Mouse (Mus musculus) liver, embryonic 13.5 days (tissue): ENCODE data around the gene Plcg1. TPM values are rescaled to one million over a fixed set of nuclear protein-coding genes. Genes with fewer than 3 reads are reported as not detected.

Experiments
- ATAC-seq: fragments of 200-750 bp; cut with Nextera tagmentation; 2 replicates; pipeline ENCODE4 v1.8.0; 2017; ENCODE audit warnings: low read depth, mild to moderate bottlenecking, moderate number of reproducible peaks, moderate library complexity
- DNase-seq: peaks from one replicate; pipeline ENCODE4 v3.0.0; 2022
- H3K27ac ChIP-seq: fragments of 300-500 bp; sonication (generic); 2 replicates; pipeline ENCODE4 v1.5.1; 2015; ENCODE audit warnings: moderate library complexity, mild to moderate bottlenecking, inconsistent platforms
- H3K27me3 ChIP-seq: fragments of 300-500 bp; sonication (generic); 2 replicates; pipeline ENCODE4 v1.6.1; 2015; ENCODE audit warnings: mild to moderate bottlenecking, inconsistent platforms
- H3K36me3 ChIP-seq: fragments of 300-500 bp; sonication (generic); 2 replicates; pipeline ENCODE4 v1.6.1; 2015; ENCODE audit warnings: mild to moderate bottlenecking, inconsistent platforms
- H3K4me1 ChIP-seq: fragments of 300-500 bp; sonication (generic); replicated peaks from 2 replicates; pipeline ENCODE4 v1.6.1; 2015; ENCODE audit warnings: inconsistent platforms
- H3K4me2 ChIP-seq: fragments of 300-500 bp; sonication (generic); 2 replicates; pipeline ENCODE4 v1.6.1; 2015; ENCODE audit warnings: inconsistent platforms, mild to moderate bottlenecking, moderate library complexity
- H3K4me3 ChIP-seq: fragments of 300-500 bp; sonication (generic); replicated peaks from 2 replicates; pipeline ENCODE4 v1.5.1; 2015; ENCODE audit warnings: mild to moderate bottlenecking, inconsistent platforms
- H3K9ac ChIP-seq: fragments of 300-500 bp; sonication (generic); 2 replicates; pipeline ENCODE4 v1.6.1; 2015; ENCODE audit warnings: mild to moderate bottlenecking, inconsistent platforms
- H3K9me3 ChIP-seq: fragments of 300-500 bp; sonication (generic); replicated peaks from 2 replicates; pipeline ENCODE4 v1.6.1; 2016; ENCODE audit warnings: inconsistent platforms
- WGBS: fragments of 180-500 bp; shearing (Covaris S2); methylation state at CpG from one replicate; pipeline ENCODE4 v1.1.7; 2015; ENCODE audit not compliant: insufficient replicate concordance; 5-methylcytosine and 5-hydroxymethylcytosine counted together
- polyA plus RNA-seq: library from polyadenylated mRNA; unstranded; fragments of >200 nt; fragmentation: Nextera tagmentation; extraction: Ambion mirVana; gene quantifications from 2 replicates; pipeline ENCODE4 v1.2.1, GENCODE M21; 2015

Plcg1 gene
- polyA plus RNA-seq, 1 experiment from 2014 or later, result 5.2 TPM

DNA sequence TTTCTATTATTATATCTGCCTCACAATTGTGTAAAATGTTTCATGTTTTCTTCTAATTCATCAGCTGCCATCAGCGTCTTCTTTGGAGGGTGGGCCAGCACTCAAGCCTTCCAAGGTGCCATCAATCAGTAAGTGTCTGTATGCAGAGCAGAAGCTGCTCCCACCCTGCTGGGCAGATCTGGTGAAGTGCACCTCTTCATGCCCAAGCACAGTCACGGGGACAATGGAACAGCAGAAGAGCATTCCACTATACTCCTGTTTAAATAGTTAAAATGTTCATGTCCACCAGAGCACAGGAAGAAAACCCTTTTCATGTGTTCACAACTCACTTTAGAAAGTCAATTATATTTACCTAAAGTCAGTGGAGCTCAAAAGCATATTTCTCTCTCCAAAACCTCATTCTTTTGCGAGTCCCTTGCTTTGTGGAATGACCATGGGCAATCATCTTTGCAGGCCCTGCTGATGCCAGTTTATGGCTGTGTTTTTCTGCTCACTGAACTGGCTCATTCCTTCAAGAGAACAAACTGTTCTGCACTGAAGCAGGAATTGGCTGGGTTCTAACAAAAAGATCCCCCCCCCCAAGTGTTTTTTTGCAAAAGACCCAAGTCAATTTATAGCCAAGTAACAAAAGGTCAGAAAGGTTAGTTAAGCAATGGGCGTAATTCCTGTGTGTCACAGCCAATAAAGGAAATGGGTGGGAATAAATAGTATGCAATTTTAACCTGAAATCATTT, 73.9 kb downstream of the Plcg1 start:
- Histone ChIP-seq H3K9me3 (no peaks in the 10 kb centered on the region), H3K4me2 (no peak overlapping the region), H3K9ac (no peak overlapping the region), H3K36me3 (no peaks in the 10 kb centered on the region), H3K4me3 (no peak overlapping the region), H3K27me3 (no peaks in the 10 kb centered on the region), H3K27ac (no peak overlapping the region), H3K4me1 (no peaks in the 10 kb centered on the region)
- 64% methylated on average over 4 of the region's 4 CpGs for WGBS
- ATAC-seq (no peak), DNase-seq (no peak)

DNA sequence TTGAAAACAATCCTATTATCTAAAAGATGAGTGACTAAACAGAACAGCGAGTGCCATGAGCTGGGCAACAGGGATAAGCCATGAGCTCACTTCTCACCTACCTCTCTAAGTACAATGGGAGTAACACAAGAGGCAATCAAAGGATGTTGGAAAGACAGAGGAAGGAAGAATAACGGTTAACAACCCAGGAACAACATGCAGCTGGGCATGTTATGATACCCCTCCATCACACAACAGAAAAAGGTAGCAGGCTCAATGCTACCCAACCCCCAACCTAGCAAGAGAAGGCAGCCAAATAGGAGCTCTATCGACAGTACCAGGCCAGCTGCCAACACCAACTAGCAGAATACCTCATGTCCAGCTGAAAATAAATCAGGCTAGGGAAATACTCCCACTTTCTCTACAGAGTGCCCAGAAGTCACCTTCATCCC, 75.0 kb downstream of the Plcg1 start:
- ATAC-seq, result no peak
- 44% methylated on average over 3 of the region's 3 CpGs for WGBS
- no peak for DNase-seq
- Histone ChIP-seq H3K9ac (no peak overlapping the region), H3K4me2 (no peak overlapping the region), H3K36me3 (no peaks in the 10 kb centered on the region), H3K27me3 (no peaks in the 10 kb centered on the region), H3K27ac (no peak overlapping the region), H3K4me3 (no peak overlapping the region), H3K4me1 (no peaks in the 10 kb centered on the region), H3K9me3 (no peaks in the 10 kb centered on the region)

DNA sequence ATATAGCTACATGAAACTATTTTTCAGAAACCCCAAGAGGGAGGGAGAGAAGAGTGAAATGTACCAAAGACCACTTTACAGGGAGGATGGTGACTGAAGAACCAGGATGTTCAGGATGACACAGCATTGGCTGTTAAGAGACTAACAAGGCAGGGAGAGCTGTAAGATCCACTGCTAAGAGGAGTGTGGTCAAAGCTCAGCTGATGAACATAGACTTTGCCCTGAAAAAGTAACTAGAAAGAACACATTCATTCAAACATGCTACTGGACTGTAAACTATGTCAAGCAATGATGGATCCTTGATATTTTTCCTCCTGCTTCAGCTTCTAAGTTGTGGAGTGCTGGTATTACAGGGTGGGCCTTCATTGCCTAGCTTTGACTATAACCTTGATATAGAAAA, 79.3 kb downstream of the Plcg1 start:
- Histone ChIP-seq H3K4me1 (no peaks in the 10 kb centered on the region), H3K9me3 (no peaks in the 10 kb centered on the region), H3K9ac (no peak overlapping the region), H3K27ac (no peak overlapping the region), H3K36me3 (no peaks in the 10 kb centered on the region), H3K4me3 (no peak overlapping the region), H3K27me3 (no peaks in the 10 kb centered on the region), H3K4me2 (no peak overlapping the region)
- no peak for DNase-seq
- no peak for ATAC-seq

DNA sequence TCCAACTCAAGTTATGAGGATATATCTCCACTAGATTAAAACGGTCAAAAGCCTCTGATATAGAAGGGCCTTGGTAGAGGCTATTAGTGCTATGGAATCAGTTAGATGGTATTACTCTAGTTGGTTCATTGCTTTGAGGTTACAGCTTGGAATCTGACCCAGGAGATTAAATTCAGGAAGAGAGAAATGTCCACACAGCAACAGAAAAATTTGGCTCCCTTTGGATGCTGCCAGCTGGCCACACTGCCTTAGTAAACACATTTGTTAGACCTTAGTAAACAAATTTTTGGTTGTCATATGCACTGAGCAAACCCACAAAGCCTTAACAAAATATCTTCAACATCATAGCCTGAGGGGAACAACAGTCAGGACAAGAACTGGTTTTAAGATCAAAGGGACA, 79.7 kb downstream of the Plcg1 start:
- no peak for DNase-seq
- no peak overlapping the region for H3K9ac ChIP-seq
- 49% methylated on average over 1 of the region's 1 CpGs for WGBS
- H3K36me3 ChIP-seq, result no peaks in the 10 kb centered on the region
- ATAC-seq, result no peak
- no peak overlapping the region for H3K4me3 ChIP-seq
- H3K27me3 ChIP-seq, result no peaks in the 10 kb centered on the region
- no peak overlapping the region for H3K4me2 ChIP-seq
- H3K27ac ChIP-seq, result no peak overlapping the region
- H3K4me1 ChIP-seq, result no peaks in the 10 kb centered on the region
- H3K9me3 ChIP-seq, result no peaks in the 10 kb centered on the region

Other genes with a start within 250 kb of the Plcg1 start
- gene Top1, start 85.4 kb upstream of the Plcg1 start, polyA plus RNA-seq, result 70.9 and 86.6 TPM in 2 replicates
- gene Zhx3, start 141.7 kb downstream of the Plcg1 start, polyA plus RNA-seq, result 2.0 and 2.1 TPM in 2 replicates
- 0.55 and 0.80 TPM in 2 replicates for gene Lpin3, start 149.4 kb downstream of the Plcg1 start, polyA plus RNA-seq
- 0.38 and 0.53 TPM in 2 replicates for gene Emilin3, start 181.0 kb downstream of the Plcg1 start, polyA plus RNA-seq